Mouse (Mus musculus) embryo, embryonic 10 days (tissue): Measurements from ENCODE around the gene Tbx20.

ENCODE experiments used
- DNase-seq: peaks from one replicate; pipeline ENCODE4 v3.0.0-alpha.2; 2015; ENCODE audit warnings: low spot score

Tbx20 gene

GRCm38 (mm10) chr9:24769611-24770010, 4.5 kb downstream of the Tbx20 start:
- no peak for DNase-seq

GRCm38 (mm10) chr9:24767056-24767455, 7.0 kb downstream of the Tbx20 start:
- no peak for DNase-seq

- no peak for DNase-seq
Measured at GRCm38 (mm10) chr9:24765572-24765971, 8.5 kb downstream of the Tbx20 start.

- DNase-seq = no peak
Measured at GRCm38 (mm10) chr9:24760461-24760860, 13.6 kb downstream of the Tbx20 start.

GRCm38 (mm10) chr9:24744958-24745357, 29.1 kb downstream of the Tbx20 start:
- DNase-seq = no peak

- DNase-seq = peak; percentile 12
Measured at GRCm38 (mm10) chr9:24701246-24701645, 72.9 kb downstream of the Tbx20 start.

GRCm38 (mm10) chr9:24696405-24696778, 77.7 kb downstream of the Tbx20 start:
- peak; percentile 7 for DNase-seq

- peak; percentile 91 for DNase-seq
Measured at GRCm38 (mm10) chr9:24695700-24696404, 78.3 kb downstream of the Tbx20 start, which contains the start of gene Dpy19l2. Gene Dpy19l2 (minus strand): TSS chr9:24696293.
